Mouse (Mus musculus): ENCODE results near the gene Jade1.

GRCm38 (mm10) chr3:41565955-41566354, 10.4 kb downstream of the Jade1 start:
- TF ChIP-seq POLR2A (IDR thresholded peaks at IDR 0.05; ENCODE audit: low read depth, low read length) (no peak), CTCF (IDR thresholded peaks at IDR 0.05; ENCODE audit: borderline replicate concordance, insufficient read depth, low read length) (no peak)
